Mouse (Mus musculus) liver, embryonic 11.5 days (tissue): Measurements from ENCODE around the gene Tubb4a. TPM values are rescaled to one million over a fixed set of nuclear protein-coding genes. Genes with fewer than 3 reads are reported as not detected.
A peak's percentile ranks its signal among the peaks of the same experiment; 100 is the strongest.

ENCODE experiments used
- ATAC-seq: fragments of 200-750 bp; cut with Nextera tagmentation; replicated peaks from 2 replicates; pipeline ENCODE4 v1.8.0; 2017; ENCODE audit warnings: moderate number of reproducible peaks, mild to moderate bottlenecking, moderate TSS enrichment, moderate library complexity; ENCODE audit not compliant: low FRiP score
- DNase-seq: peaks from one replicate; pipeline ENCODE4 v3.0.0-alpha.2; 2017; ENCODE audit warnings: low spot score
- H3K27ac ChIP-seq: fragments of 300-500 bp; sonication (generic); 2 replicates; pipeline ENCODE4 v1.5.1; 2014; ENCODE audit warnings: mild to moderate bottlenecking, low read depth, low read length, control low read depth
- H3K27me3 ChIP-seq: fragments of 300-500 bp; sonication (generic); replicated peaks from 2 replicates; pipeline ENCODE4 v1.6.1; 2014; ENCODE audit warnings: low read length, mixed read lengths; ENCODE audit not compliant: control insufficient read depth, insufficient read depth
- H3K36me3 ChIP-seq: fragments of 300-500 bp; sonication (generic); 2 replicates; pipeline ENCODE4 v1.6.1; 2014; ENCODE audit warnings: mild to moderate bottlenecking, low read length, moderate library complexity, mixed read lengths; ENCODE audit not compliant: control insufficient read depth, insufficient read depth
- H3K4me1 ChIP-seq: fragments of 300-500 bp; sonication (generic); replicated peaks from 2 replicates; pipeline ENCODE4 v1.6.1; 2014; ENCODE audit warnings: low read length, mixed read lengths; ENCODE audit not compliant: control insufficient read depth, insufficient read depth
- H3K4me2 ChIP-seq: fragments of 300-500 bp; sonication (generic); 2 replicates; pipeline ENCODE4 v1.6.1; 2014; ENCODE audit warnings: mild to moderate bottlenecking, control low read depth, moderate library complexity
- H3K4me3 ChIP-seq: fragments of 300-500 bp; sonication (generic); 2 replicates; pipeline ENCODE4 v1.5.1; 2014; ENCODE audit warnings: low read depth, low read length, control low read depth
- H3K9ac ChIP-seq: fragments of 300-500 bp; sonication (generic); 2 replicates; pipeline ENCODE4 v1.6.1; 2014; ENCODE audit warnings: low read depth, low read length, control low read depth
- H3K9me3 ChIP-seq: fragments of 300-500 bp; sonication (generic); 2 replicates; pipeline ENCODE4 v1.6.1; 2016; ENCODE audit warnings: low read length, inconsistent platforms, mixed read lengths; ENCODE audit not compliant: control insufficient read depth
- WGBS: fragments of 180-500 bp; shearing (Covaris S2); extraction: QIAGEN DNeasy Blood & Tissue Kit; methylation state at CpG from one replicate; pipeline ENCODE4 v1.1.7; 2014; 5-methylcytosine and 5-hydroxymethylcytosine counted together
- polyA plus RNA-seq: library from polyadenylated mRNA; unstranded; fragments of >200 nt; fragmentation: Nextera tagmentation; extraction: Ambion mirVana; gene quantifications from 2 replicates; pipeline ENCODE4 v1.2.1, GENCODE M21; 2014

Tubb4a gene
- polyA plus RNA-seq, 1 experiment from 2014 or later: 5.0 TPM

DNA sequence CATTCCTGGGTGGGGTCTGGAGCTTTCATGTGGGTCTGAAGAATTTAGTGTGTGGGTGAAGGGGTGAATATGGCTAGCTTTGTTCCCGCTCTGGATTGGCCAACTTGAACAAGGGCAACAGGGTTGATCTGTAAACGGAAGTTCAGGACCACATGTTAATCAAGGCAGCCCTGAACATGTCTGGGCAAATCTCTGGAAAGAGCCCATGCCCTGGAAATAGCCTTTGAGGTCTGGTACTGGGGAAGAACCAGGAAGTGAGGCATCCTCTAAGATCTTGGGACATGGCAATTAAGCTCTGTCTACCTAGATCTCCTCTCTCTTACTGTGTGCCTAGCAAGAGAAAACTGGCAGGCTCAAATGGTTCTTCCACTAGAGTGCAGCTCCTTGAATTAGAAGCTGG, 34.3 kb upstream of the Tubb4a start:
- Histone ChIP-seq H3K4me2 (no peak overlapping the region), H3K4me3 (no peak overlapping the region), H3K27ac (no peak overlapping the region), H3K9ac (no peak overlapping the region), H3K27me3 (no peaks in the 10 kb centered on the region), H3K9me3 (no peaks in the 10 kb centered on the region), H3K36me3 (no peaks in the 10 kb centered on the region), H3K4me1 (peaks cover 2% of the 10 kb centered on the region)
- WGBS: 77% methylated on average over 2 of the region's 2 CpGs
- DNase-seq (no peak), ATAC-seq (no peak)

DNA sequence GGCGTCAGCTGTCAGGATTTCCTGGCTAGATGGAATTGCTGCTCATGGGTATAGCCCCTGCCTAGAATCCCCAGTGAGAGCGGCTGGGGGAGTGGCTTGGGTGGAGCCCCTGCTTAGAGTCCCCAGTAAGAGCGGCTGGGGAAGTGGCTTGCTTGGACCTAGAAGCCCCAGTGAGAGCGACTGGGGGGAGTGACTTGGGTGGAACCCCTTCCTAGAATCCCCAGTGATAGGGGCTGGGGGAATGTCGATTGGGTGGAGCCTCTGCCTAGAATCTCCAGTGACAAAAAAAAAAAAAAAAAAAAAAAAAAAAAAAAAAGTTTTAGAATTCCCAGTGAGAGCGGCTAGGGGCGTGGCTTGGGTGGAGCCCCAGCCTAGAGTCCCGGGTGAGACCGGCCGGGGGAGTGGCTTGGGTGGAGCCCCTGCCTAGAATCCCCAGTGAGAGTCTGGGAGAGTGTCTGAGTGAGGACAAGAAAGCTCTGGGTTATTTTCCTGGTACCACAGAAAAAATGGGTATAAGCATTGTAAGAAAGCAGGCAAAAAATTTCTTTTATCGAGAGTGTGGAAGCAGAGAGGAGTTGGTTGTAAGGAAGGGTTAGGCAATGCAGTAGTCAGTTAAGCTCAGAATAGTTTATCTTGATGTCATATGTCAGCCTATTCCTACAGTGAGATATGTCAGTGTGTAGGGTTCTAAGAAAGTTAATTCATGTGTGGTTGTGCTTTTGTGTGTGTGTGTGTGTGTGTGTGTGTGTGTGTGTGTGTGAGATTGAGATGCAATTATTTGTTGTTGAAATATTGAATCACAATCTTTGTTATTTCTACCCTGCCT, 31.2 kb upstream of the Tubb4a start:
- Histone ChIP-seq H3K4me1 (peaks cover 2% of the 10 kb centered on the region), H3K36me3 (no peaks in the 10 kb centered on the region), H3K27ac (no peak overlapping the region), H3K9ac (no peak overlapping the region), H3K27me3 (peaks cover 6% of the 10 kb centered on the region; the same call in 1 of the 2 replicates), H3K9me3 (no peaks in the 10 kb centered on the region), H3K4me2 (peak overlapping the region; percentile 45), H3K4me3 (no peak overlapping the region)
- WGBS: 1% methylated on average over 11 of the region's 11 CpGs
- peak; percentile 61 for DNase-seq
- ATAC-seq: peak; percentile 89

DNA sequence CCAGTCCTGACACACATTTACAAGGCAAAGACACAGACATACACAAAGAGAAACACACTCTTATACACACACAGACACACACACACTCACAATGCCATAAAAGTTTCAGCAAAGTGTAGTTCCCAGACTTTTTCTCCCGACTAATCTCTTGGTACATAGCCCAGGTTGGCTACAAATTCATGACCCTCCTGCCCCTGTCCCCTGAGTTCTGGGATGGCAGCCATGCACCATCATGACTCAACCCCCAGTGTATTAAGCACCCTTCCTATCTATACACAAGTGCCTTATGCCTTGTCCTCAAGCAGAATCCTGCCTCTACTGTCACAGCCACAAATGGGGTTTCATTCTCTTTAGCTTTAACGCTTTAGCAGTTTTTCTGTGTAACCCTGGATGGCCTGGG, 29.2 kb upstream of the Tubb4a start:
- Histone ChIP-seq H3K27me3 (peaks cover 6% of the 10 kb centered on the region; the same call in 1 of the 2 replicates), H3K27ac (no peak overlapping the region), H3K9ac (no peak overlapping the region), H3K4me1 (peaks cover 2% of the 10 kb centered on the region), H3K4me3 (no peak overlapping the region), H3K4me2 (no peak overlapping the region), H3K9me3 (no peaks in the 10 kb centered on the region), H3K36me3 (no peaks in the 10 kb centered on the region)
- DNase-seq (no peak), ATAC-seq (no peak)
- 75% methylated on average over 2 of the region's 2 CpGs for WGBS

DNA sequence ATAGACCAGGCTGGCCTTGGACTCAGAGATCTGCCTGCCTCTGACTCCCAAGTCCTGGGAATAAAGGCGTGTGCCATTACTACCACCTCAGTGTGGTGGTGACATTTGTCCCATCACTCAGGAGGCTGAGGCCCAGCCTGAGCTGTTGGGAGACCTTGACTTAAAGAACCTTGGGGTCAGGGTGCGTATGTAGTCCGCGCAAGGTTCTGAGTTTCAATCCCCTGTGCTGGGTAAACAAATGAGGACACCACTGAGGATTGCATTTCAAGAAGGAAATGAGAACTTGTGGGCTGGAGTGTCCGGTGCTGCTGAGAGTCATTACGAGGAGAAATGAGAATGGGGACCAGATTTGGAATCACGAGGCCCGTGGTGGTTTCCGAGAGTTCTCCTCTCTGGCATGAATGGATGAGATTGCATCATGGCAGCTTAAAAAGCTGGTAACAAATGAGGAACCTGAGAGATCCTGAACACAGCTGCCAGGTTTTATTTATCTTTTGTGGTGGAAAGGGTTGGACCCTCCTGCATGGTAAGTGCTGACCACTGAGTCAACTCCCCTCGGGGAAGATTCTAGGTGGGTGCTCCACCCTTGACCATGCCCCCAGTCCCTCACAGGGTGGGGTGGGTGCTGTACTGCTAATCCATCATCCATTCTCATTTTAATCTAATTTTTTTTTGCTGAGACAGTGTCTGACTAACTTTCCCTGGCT, 25.3 kb upstream of the Tubb4a start:
- Histone ChIP-seq H3K4me1 (no peaks in the 10 kb centered on the region; the same call in 1 of the 2 replicates), H3K4me2 (no peak overlapping the region), H3K36me3 (no peaks in the 10 kb centered on the region), H3K9me3 (no peaks in the 10 kb centered on the region), H3K9ac (no peak overlapping the region), H3K27ac (no peak overlapping the region), H3K27me3 (peaks cover 6% of the 10 kb centered on the region; the same call in 1 of the 2 replicates), H3K4me3 (no peak overlapping the region)
- ATAC-seq (no peak), DNase-seq (no peak)
- 64% methylated on average over 10 of the region's 10 CpGs for whole genome bisulfite sequencing

DNA sequence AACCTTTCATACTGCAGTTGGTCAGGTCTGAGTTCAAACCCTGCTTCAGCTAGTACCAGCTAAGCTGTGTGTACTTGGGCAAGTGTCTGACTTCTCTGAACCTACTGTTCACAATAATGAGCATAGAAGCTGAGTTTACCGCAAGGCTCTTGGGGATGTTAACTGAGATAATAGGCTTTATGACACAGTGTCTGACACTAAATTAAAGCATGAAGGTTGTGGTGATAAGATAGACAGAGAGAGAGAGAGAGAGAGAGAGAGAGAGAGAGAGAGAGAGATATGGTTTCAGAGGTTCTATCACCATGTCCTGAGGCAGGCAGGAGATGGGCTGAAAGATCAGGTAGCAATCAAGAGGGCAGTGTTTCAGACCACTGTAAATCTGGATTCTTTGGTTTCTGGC, 22.4 kb upstream of the Tubb4a start:
- Histone ChIP-seq H3K4me2 (no peak overlapping the region), H3K27ac (no peak overlapping the region), H3K36me3 (no peaks in the 10 kb centered on the region), H3K4me1 (peaks cover 5% of the 10 kb centered on the region; the same call in 1 of the 2 replicates), H3K27me3 (peaks cover 9% of the 10 kb centered on the region; the same call in 1 of the 2 replicates), H3K9me3 (no peaks in the 10 kb centered on the region), H3K9ac (no peak overlapping the region), H3K4me3 (no peak overlapping the region)
- no peak for ATAC-seq
- DNase-seq: no peak
- WGBS: 71% methylated on average over 1 of the region's 1 CpGs

DNA sequence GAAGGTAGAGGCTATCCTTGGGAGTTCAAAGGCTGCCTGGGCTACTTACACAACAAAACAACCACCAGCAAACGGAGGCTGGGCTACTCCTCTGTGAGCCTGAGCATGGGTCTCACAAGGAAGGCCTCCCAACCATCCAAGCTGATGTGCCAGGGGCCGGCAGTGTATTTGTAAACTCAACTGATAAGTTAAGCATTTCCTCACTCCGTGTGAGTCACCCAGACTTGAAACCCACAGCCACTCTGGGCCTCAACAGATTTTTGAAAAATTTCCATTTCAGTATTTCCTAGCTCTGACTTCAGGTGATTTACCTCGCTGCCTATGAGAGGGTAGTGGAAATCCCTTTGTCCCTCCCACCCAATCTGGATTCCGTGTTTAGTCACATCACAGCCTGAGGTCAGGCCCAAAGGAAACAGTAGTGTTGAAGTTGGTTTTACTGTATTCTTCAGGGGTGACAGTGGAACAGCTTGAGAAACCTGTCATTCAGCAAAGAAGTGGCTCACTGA, 21.1 kb upstream of the Tubb4a start:
- no peak for DNase-seq
- WGBS: 42% methylated on average over 5 of the region's 5 CpGs

DNA sequence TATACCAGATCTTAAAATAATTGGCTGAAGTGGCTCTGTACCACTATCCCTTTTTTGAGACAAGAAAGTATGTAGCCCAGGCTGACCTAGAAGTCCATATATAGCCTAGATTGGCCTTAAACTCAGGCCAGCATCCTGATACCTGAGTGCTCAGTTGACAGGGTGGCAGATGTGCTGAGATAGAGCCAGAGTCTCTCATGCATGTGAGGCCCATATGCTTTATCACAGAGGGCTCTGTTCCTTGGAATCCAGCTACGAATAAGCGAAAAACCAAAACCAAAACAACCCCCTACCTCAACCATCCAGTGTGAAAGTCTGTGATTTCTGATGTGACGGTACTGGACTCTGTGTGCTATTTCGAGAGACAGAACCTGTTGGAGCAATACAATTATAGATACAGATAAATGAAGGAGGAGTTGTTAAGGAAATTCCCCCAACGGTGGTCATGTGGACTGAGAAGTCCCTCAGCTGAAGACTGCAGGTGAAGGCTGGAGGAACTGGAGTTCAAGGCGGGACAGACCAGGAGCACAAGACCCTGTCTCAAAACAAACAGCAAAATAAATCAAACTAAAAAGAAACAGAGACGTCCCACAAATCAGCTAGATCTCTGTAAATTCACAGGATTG, 20.6 kb upstream of the Tubb4a start:
- Histone ChIP-seq H3K4me2 (no peak overlapping the region), H3K4me1 (peaks cover 5% of the 10 kb centered on the region; the same call in 1 of the 2 replicates), H3K9me3 (no peaks in the 10 kb centered on the region), H3K4me3 (no peak overlapping the region), H3K27ac (no peak overlapping the region), H3K36me3 (no peaks in the 10 kb centered on the region), H3K9ac (no peak overlapping the region), H3K27me3 (peaks cover 7% of the 10 kb centered on the region; the same call in 1 of the 2 replicates)
- ATAC-seq (no peak), DNase-seq (no peak)
- WGBS: 77% methylated on average over 7 of the region's 7 CpGs

More for the DNA sequence above, 21.1 kb upstream of the Tubb4a start:
- ATAC-seq: no peak
- Histone ChIP-seq H3K9ac (no peak overlapping the region), H3K36me3 (no peaks in the 10 kb centered on the region), H3K27me3 (peaks cover 7% of the 10 kb centered on the region; the same call in 1 of the 2 replicates), H3K27ac (no peak overlapping the region), H3K4me3 (no peak overlapping the region), H3K4me1 (peaks cover 5% of the 10 kb centered on the region; the same call in 1 of the 2 replicates), H3K4me2 (no peak overlapping the region), H3K9me3 (no peaks in the 10 kb centered on the region)

DNA sequence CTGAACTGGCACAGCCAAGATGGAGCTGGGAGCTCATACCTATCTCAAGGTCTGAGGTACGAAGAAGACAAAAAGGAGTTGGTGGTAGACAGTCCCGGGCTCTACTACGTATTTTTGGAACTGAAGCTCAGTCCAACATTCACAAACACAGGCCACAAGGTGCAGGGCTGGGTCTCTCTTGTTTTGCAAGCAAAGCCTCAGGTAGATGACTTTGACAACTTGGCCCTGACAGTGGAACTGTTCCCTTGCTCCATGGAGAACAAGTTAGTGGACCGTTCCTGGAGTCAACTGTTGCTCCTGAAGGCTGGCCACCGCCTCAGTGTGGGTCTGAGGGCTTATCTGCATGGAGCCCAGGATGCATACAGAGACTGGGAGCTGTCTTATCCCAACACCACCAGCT, 19.5 kb upstream of the Tubb4a start:
- H3K27ac ChIP-seq: no peak overlapping the region
- H3K4me1 ChIP-seq: peaks cover 5% of the 10 kb centered on the region; the same call in 1 of the 2 replicates
- H3K4me2 ChIP-seq: no peak overlapping the region; the same call in 1 of the 2 replicates
- ATAC-seq (no peak), DNase-seq (no peak)
- H3K9me3 ChIP-seq: no peaks in the 10 kb centered on the region
- no peak overlapping the region for H3K4me3 ChIP-seq
- H3K9ac ChIP-seq: no peak overlapping the region
- peaks cover 7% of the 10 kb centered on the region; the same call in 1 of the 2 replicates for H3K27me3 ChIP-seq
- H3K36me3 ChIP-seq: no peaks in the 10 kb centered on the region
- 74% methylated on average over 5 of the region's 5 CpGs for WGBS
